Mouse (Mus musculus): Measurements from ENCODE around the gene Slc6a16. TPM values are rescaled to one million over a fixed set of nuclear protein-coding genes. Genes with fewer than 3 reads are reported as not detected.

Slc6a16 gene
- polyA plus RNA-seq, 1 experiment from 2014 or later, result not detected

DNA sequence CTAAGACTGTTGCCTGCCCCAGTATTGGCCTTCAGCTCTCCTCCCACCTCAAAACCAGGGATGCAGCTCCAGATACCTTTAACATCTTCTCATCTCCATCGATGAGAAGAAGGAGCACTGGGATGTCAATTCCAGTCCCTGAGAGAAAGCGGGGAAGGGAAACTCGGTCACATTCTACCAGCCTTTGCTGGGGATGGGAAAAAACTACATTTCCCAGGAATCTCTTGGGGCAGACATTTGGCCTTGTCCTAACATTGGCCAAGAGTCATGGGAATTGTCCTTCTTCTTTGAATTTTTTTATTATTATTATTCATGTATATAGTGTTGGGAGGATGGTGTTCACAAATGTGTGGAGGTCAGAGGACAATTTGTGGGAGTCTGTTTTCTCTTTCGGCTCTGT is 81.4 kb downstream of the Slc6a16 start:
- no peak for ATAC-seq (replicated peaks; ENCODE audit: low FRiP score)
- 90% methylated on average over 4 of the region's 4 CpGs for WGBS
- H3K9me3 ChIP-seq (ENCODE audit: control insufficient read depth, low read length), result no peaks in the 10 kb centered on the region
- no peak for DNase-seq (ENCODE audit: low spot score)
- H3K27me3 ChIP-seq (ENCODE audit: control insufficient read depth, insufficient read depth, low read length), result no peaks in the 10 kb centered on the region; the same call in 1 of the 2 replicates
- no peak overlapping the region for H3K4me3 ChIP-seq (ENCODE audit: low read depth, low read length)
- no peak overlapping the region for H3K4me2 ChIP-seq (ENCODE audit: low read depth, low read length, severe bottlenecking)
- H3K36me3 ChIP-seq (ENCODE audit: control insufficient read depth, insufficient read depth, low read length), result no peaks in the 10 kb centered on the region
- H3K9ac ChIP-seq (ENCODE audit: low read length), result no peak overlapping the region
- no peak overlapping the region for H3K27ac ChIP-seq (ENCODE audit: low read depth, low read length)
- no peaks in the 10 kb centered on the region for H3K4me1 ChIP-seq (replicated peaks; ENCODE audit: control insufficient read depth, insufficient read depth, low read length)

Other genes starting within 250 kb of the Slc6a16 start
- 75.3 and 86.0 TPM in 2 replicates for gene Irf3, start 243.4 kb upstream of the Slc6a16 start, polyA plus RNA-seq (2014; fragmentation: Nextera tagmentation; extraction: Ambion mirVana)
- gene Bcl2l12, start 242.4 kb upstream of the Slc6a16 start, polyA plus RNA-seq (2014; fragmentation: Nextera tagmentation; extraction: Ambion mirVana), result 70.6 and 74.9 TPM in 2 replicates
- 59.9 and 60.2 TPM in 2 replicates for gene Scaf1, start 224.7 kb upstream of the Slc6a16 start, polyA plus RNA-seq (2014; fragmentation: Nextera tagmentation; extraction: Ambion mirVana)
- gene Rras, start 223.1 kb upstream of the Slc6a16 start, polyA plus RNA-seq (2014; fragmentation: Nextera tagmentation; extraction: Ambion mirVana), result 15.5 and 16.6 TPM in 2 replicates
- 16.1 and 19.2 TPM in 2 replicates for gene Prr12, start 188.2 kb upstream of the Slc6a16 start, polyA plus RNA-seq (2014; fragmentation: Nextera tagmentation; extraction: Ambion mirVana)
- gene Nosip, start 178.7 kb upstream of the Slc6a16 start, polyA plus RNA-seq (2014; fragmentation: Nextera tagmentation; extraction: Ambion mirVana), result 52.6 and 64.0 TPM in 2 replicates
- 14.2 and 18.4 TPM in 2 replicates for gene Prrg2, start 178.4 kb upstream of the Slc6a16 start, polyA plus RNA-seq (2014; fragmentation: Nextera tagmentation; extraction: Ambion mirVana)
- gene Rcn3, start 148.9 kb upstream of the Slc6a16 start, polyA plus RNA-seq (2014; fragmentation: Nextera tagmentation; extraction: Ambion mirVana), result 110 and 118 TPM in 2 replicates
- gene Fcgrt, start 137.2 kb upstream of the Slc6a16 start, polyA plus RNA-seq (2014; fragmentation: Nextera tagmentation; extraction: Ambion mirVana), result 7.1 and 7.3 TPM in 2 replicates
- gene Rps11, start 116.6 kb upstream of the Slc6a16 start, polyA plus RNA-seq (2014; fragmentation: Nextera tagmentation; extraction: Ambion mirVana), result 1,418 and 1,481 TPM in 2 replicates
- 1,136 and 1,164 TPM in 2 replicates for gene Rpl13a, start 112.3 kb upstream of the Slc6a16 start, polyA plus RNA-seq (2014; fragmentation: Nextera tagmentation; extraction: Ambion mirVana)
- gene Gm45713, start 104.9 kb upstream of the Slc6a16 start, polyA plus RNA-seq (2014; fragmentation: Nextera tagmentation; extraction: Ambion mirVana), result 0.45 and 0.55 TPM in 2 replicates
- gene Flt3l, start 104.7 kb upstream of the Slc6a16 start, polyA plus RNA-seq (2014; fragmentation: Nextera tagmentation; extraction: Ambion mirVana), result 1.2 and 1.8 TPM in 2 replicates
- 95.9 and 110 TPM in 2 replicates for gene Pih1d1, start 86.8 kb upstream of the Slc6a16 start, polyA plus RNA-seq (2014; fragmentation: Nextera tagmentation; extraction: Ambion mirVana)
- 44.0 and 44.1 TPM in 2 replicates for gene Aldh16a1, start 86.5 kb upstream of the Slc6a16 start, polyA plus RNA-seq (2014; fragmentation: Nextera tagmentation; extraction: Ambion mirVana)
- gene Slc17a7, start 77.1 kb upstream of the Slc6a16 start, polyA plus RNA-seq (2014; fragmentation: Nextera tagmentation; extraction: Ambion mirVana), result 3.6 and 4.6 TPM in 2 replicates
- 0.13 and 0.33 TPM in 2 replicates for gene Gfy, start 61.5 kb upstream of the Slc6a16 start, polyA plus RNA-seq (2014; fragmentation: Nextera tagmentation; extraction: Ambion mirVana)
- not detected in 2 replicates for gene Pth2, start 60.1 kb upstream of the Slc6a16 start, polyA plus RNA-seq (2014; fragmentation: Nextera tagmentation; extraction: Ambion mirVana)
- 0.83 and 0.90 TPM in 2 replicates for gene Ccdc155, start 36.2 kb upstream of the Slc6a16 start, polyA plus RNA-seq (2014; fragmentation: Nextera tagmentation; extraction: Ambion mirVana)
- gene Dkkl1, start 28.9 kb upstream of the Slc6a16 start, polyA plus RNA-seq (2014; fragmentation: Nextera tagmentation; extraction: Ambion mirVana), result 0.48 TPM in 1 of 2 replicates, not detected in the other
- gene Tead2, start 25.3 kb upstream of the Slc6a16 start, polyA plus RNA-seq (2014; fragmentation: Nextera tagmentation; extraction: Ambion mirVana), result 297 and 318 TPM in 2 replicates
- gene Cd37, start 2.0 kb upstream of the Slc6a16 start, polyA plus RNA-seq (2014; fragmentation: Nextera tagmentation; extraction: Ambion mirVana), result 0.60 and 1.1 TPM in 2 replicates
- not detected in 2 replicates for gene Slc6a21, start 36.4 kb downstream of the Slc6a16 start, polyA plus RNA-seq (2014; fragmentation: Nextera tagmentation; extraction: Ambion mirVana)
- 5.6 and 6.8 TPM in 2 replicates for gene Trpm4, start 92.7 kb downstream of the Slc6a16 start, polyA plus RNA-seq (2014; fragmentation: Nextera tagmentation; extraction: Ambion mirVana)
- not detected in 2 replicates for gene Hrc, start 94.2 kb downstream of the Slc6a16 start, polyA plus RNA-seq (2014; fragmentation: Nextera tagmentation; extraction: Ambion mirVana)
- gene Ppfia3, start 125.9 kb downstream of the Slc6a16 start, polyA plus RNA-seq (2014; fragmentation: Nextera tagmentation; extraction: Ambion mirVana), result 11.6 and 13.0 TPM in 2 replicates
- 0.48 and 1.5 TPM in 2 replicates for gene Lin7b, start 129.5 kb downstream of the Slc6a16 start, polyA plus RNA-seq (2014; fragmentation: Nextera tagmentation; extraction: Ambion mirVana)
- 79.8 and 87.9 TPM in 2 replicates for gene Snrnp70, start 154.7 kb downstream of the Slc6a16 start, polyA plus RNA-seq (2014; fragmentation: Nextera tagmentation; extraction: Ambion mirVana)
- gene Kcna7, start 164.6 kb downstream of the Slc6a16 start, polyA plus RNA-seq (2014; fragmentation: Nextera tagmentation; extraction: Ambion mirVana), result not detected in 2 replicates
- 0.33 and 0.67 TPM in 2 replicates for gene Ntf5, start 172.6 kb downstream of the Slc6a16 start, polyA plus RNA-seq (2014; fragmentation: Nextera tagmentation; extraction: Ambion mirVana)
- gene Lhb, start 179.7 kb downstream of the Slc6a16 start, polyA plus RNA-seq (2014; fragmentation: Nextera tagmentation; extraction: Ambion mirVana), result not detected in 2 replicates
- gene Gys1, start 193.8 kb downstream of the Slc6a16 start, polyA plus RNA-seq (2014; fragmentation: Nextera tagmentation; extraction: Ambion mirVana), result 37.0 and 37.6 TPM in 2 replicates
- 175 and 183 TPM in 2 replicates for gene Ruvbl2, start 197.0 kb downstream of the Slc6a16 start, polyA plus RNA-seq (2014; fragmentation: Nextera tagmentation; extraction: Ambion mirVana)
- gene Ftl1, start 218.8 kb downstream of the Slc6a16 start, polyA plus RNA-seq (2014; fragmentation: Nextera tagmentation; extraction: Ambion mirVana), result 4,947 and 5,145 TPM in 2 replicates
- gene Bax, start 225.8 kb downstream of the Slc6a16 start, polyA plus RNA-seq (2014; fragmentation: Nextera tagmentation; extraction: Ambion mirVana), result 192 and 202 TPM in 2 replicates
- 0.13 and 0.29 TPM in 2 replicates for gene Tulp2, start 240.8 kb downstream of the Slc6a16 start, polyA plus RNA-seq (2014; fragmentation: Nextera tagmentation; extraction: Ambion mirVana)
- not detected in 2 replicates for gene Gm45808, start 245.7 kb downstream of the Slc6a16 start, polyA plus RNA-seq (2014; fragmentation: Nextera tagmentation; extraction: Ambion mirVana)
- 4.3 and 4.6 TPM in 2 replicates for gene Dhdh, start 247.7 kb downstream of the Slc6a16 start, polyA plus RNA-seq (2014; fragmentation: Nextera tagmentation; extraction: Ambion mirVana)

Data from forebrain, embryonic 11.5 days (tissue).